Mouse (Mus musculus) T-helper 17 cell (primary cell): ENCODE measurements at regions not wholly inside any gene's neighbourhood (a gene's known extent, or its start where the extent isn't known, plus 50 kb on each side); places are given as distances from the start of the nearest gene placed in this dataset.

ENCODE experiments used
- in situ Hi-C, 2 experiments: fragments of 300-600 bp; cut with MboI, MseI; formaldehyde crosslinking; loops; 1 replicate in 1 of 2; 2 replicates in 1 of 2; pipeline ENCODE4 v1.15.1; 2025; ENCODE audit warnings: high pct_unique_total_duplicates in 2 of 2

DNA sequence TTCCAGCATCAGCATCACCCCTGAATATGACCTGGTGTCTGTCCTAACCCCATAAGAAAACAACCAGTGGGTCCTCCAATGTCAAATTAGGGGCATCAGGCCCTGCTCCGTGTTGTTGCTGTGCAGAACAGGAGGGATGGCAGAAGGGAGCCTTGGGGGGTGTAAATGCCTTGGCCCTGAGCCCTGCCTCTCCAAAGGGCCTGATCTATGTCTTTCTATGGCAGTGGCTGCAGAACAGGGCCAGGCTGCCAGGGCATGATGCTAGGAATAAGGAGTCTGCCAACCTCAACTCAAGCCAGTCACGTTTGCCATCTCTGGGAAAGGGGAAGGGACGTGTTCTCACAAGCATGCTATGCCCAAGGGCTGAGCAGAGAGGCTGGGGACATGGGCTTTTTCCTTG is 172.9 kb downstream of the Kcna5 start:
- in situ Hi-C loops, result no loop called here

DNA sequence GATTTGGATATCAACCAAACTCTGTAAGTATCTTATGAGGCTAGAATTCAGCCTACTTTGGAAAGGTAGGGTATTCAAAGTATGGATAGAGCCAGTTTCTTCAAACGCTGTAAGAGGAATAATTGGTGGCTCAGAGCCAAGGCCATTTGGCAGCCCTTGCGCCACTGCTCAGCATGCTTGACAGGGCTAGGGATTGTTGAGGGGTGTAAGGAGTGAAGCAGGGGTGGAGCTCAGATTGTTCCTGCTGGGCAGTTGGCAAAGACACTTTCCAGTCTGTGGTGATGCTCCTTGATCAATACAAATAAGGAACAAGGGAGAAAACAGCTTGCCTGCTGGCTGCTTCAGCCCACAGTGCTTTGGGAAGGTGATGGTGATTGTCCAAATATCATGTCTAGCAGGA is 181.9 kb downstream of the Kcna5 start:
- in situ Hi-C loops, result no loop called here

DNA sequence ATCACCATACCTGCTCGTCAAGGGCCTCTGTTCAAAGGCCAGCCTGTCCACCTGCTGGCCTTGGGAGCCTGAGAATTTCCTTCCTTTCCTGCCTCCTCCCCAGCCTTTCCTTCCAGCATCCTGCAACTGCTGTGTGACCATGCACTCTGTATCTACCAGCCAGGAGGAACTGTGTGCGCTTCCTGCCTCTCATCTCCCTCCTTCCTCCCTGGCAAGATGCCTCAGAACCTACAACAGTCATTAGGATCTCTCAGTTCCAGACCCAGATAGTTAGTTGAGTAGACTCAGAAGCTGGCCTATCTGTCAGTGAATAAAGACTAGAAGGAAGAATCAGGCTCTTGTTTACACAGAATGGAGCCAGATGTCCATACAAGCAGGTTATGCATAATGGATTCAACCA is 183.8 kb upstream of the Ntf3 start:
- in situ Hi-C loops, result no loop called here

DNA sequence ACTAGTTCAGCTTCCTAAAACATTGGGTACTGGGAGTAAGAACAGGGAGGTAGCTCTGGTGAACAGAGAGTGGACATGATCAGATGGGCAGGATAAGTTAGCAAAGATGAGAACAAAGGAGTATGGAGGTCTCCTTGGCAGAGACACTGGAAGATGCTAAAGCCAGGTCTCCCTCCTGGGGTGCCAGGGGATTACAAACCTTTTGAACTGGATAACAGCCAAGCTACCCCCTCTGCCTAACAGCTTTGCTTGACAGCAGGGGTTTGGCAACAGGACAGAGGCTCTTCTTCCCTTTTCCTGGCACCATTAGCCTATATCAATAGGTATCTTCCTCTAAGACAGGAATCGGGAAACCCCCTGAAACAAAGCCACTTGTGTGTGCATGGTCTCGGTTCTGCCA is 183.2 kb upstream of the Ntf3 start:
- in situ Hi-C loops, result no loop called here

DNA sequence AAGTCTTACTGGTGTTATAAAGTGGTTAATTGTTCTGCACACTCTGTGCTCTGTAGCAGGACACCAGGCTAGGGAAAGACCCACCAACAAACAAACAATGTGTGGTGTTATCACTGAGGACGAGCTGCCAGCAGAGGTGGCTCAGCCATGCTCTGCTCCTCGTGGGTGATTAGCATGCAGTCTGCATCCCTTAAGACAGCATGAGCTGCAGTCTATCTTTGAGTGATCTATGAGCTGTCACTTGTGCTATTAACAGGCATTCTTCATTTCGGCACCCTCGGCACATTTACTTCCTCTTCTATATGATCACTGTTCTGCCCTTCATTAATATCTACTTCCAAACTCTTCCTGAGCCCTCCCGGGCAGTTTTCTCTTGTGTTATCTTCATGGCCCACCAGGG is 178.5 kb upstream of the Ntf3 start:
- in situ Hi-C loops, result no loop called here

DNA sequence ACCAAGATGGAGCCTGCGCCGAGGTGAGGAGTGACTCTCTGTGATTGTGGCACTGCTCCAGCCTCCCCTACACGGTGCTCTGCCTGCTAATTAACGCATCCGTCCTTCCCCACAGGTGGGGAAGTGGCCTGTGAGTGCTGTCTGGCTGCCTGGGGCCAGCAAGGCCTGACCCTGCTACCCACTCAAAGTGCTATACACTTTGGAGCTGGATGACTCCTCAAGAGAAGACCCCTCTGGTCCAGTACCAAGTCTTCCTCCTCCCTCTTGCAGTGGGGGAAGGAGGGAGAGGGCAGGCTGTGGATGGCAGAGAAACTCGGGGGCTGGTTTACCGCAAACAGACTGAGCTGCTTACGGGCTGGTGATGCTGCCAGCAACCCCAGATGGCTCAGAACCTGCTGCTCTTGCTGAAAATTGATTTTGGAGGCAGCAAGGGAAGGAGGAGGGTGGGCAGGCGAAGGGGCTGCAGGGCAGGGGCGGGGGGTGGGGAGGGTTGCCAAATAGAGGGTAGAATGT is 173.4 kb upstream of the Ntf3 start:
- in situ Hi-C loops, result no loop called here

DNA sequence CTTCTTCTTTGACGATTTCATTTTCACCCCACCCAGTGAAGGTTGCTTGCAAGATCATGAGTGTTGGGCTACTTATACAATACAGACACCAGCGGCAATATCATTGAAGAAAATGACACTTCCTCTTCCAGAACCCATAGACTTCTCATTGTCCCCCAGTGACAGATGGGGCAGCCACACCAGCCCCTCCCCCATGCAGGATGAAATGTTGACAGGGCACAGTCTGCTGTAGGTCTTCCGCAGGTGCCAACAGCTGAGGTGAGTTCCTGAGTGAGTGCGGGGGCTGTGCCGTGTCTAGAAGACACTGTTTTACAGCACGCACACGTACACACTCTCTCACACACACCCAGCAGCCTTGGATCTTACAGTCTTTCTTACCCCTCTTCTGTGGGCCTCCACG is 171.0 kb upstream of the Ntf3 start:
- in situ Hi-C loops, result no loop called here

DNA sequence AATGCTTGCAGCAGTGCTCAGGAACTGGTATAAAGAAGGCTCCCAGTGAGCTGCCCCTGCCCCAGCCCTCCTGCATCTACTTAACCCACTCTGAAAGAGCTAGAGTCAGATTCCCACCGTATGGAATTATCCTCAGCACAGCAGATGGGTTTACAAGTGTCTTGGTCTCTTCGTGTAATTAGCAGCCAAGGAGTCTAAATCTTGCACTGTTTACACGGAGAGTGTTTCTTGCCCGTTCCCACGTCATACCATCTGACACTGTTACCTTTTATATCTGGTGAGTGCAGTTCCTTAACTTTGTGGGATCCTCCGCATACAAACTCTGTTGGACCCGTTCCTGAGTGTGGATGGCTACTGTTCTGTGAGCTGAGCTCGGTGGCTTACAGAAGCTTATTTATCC is 167.5 kb upstream of the Ntf3 start:
- in situ Hi-C loops, result no loop called here

DNA sequence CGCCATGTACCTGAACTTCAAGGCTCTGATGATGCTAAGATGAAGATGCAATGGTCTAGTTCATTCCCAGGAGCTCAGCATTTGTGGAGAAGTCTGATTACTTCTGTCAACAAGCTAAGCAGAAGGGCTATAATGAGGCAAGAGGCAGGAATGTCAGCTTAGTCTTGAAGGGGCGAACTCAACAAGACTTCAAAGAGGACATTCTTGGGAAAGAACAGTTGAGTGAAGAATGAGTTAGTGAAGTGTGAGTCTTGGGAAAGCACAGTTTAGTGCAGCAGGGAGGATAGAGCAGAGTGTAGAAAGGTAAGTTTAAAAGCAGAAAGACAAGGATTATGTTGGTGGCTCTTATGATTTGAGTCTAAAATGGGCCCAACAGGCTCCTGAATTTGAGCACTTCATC is 160.5 kb upstream of the Ntf3 start:
- in situ Hi-C loops, result no loop called here

DNA sequence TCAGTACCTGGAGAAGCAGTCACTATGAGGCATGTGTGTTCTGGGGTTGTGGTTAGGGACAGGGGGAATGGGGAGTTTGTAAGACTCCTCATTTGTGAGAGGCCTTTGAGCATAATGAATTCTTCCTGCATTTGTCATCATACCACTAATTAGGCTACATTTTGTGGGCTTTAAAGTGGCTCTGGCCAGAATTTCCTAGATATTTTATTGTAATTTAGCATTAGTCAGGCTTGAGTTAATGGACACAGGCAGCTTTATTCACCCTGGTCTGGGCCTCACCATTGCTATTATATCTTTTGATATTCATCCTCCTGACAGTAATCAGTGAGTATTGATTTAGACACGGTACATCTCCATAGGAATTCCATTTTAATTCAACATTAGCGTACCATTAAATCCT is 151.8 kb upstream of the Ntf3 start:
- in situ Hi-C loops, result no loop called here

DNA sequence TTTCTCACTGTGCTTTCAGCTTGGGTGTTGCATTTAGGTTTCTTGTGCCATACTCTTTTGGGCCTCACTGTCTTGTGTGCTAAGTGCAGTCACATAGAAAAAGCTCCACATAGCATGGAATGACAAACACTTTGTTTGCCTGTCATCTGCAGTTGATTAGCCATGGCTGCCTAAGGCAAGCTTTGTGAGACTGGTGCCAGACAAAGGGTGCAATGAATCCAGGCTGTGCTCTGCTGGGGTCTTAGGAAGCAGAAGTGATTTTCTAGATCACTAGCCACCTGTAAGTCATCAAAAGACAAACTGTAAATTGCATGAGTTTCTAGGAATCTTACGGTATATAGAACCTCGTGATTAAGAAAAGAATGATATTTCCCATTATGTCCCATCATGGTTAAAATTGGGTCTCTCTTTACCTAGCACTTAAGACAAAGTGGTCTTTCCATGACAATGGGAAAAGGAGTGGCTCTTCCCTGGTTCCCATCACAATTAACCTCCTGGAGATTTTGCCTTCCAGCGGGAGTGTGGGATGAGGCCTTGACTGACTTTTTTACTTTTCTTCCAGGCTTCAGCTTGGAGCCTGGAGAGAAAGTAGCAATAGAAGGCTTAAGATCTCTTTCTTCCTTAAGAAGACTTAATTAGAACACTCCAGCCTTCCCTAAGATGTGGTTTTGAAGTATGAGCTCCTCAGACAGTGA is 144.2 kb upstream of the Ntf3 start:
- in situ Hi-C loops, result no loop called here

DNA sequence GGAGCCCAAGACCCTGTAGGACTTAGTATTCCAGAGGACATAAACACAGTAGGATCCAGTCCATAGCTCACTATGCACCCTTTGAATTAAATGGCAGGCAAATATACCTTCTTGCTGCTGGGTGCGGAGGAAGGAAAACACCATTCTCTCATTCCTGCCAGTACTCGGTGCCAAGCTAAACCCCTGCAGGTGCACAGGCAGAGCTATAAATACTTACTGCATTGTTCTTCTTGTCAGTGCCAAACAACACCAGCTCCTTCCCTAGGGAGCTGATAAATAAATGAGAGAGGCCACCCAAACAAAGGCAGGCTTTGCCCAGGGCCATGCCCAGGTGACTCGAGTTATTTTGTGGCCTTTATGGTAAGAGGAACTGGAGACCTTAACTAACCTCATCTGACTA is 136.4 kb upstream of the Ntf3 start:
- in situ Hi-C loops, result no loop called here

DNA sequence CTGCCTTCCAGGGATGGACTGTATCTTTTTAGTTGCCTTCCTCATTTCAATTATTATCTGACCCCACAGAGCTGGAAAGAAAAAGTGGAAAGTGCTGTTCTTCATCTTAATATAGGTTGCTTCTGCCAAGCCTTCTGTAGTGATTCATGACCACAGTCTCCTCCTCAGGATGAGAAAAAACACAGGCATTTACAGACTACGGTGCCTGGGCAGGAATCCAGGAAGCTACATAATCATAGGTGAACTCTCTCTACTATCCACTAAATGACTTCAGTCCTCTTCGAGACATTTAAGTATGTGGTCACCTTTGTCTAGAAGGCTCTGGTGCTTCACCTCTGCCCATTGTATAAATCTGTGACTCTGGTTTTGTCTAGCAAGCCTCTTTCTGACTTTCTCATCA is 124.9 kb upstream of the Ntf3 start:
- in situ Hi-C loops, result no loop called here

DNA sequence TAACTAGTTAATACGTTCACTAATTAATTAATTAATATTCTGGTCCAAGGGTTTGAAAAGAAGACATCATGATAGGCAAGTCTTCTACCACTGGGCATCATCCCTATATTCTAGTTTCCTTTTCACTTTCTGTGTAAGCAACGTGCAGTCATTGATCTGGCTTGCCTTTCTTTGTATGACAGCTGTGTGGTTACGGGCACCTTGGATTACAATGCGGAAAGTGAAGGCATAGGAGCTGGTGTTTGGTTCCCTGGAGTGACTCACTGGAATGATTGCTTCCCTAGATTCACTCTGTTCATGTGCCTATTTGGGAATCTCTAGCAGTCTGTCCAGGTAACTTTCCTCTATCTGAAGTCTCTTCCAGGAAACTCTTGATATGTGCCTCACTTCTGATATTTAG is 120.5 kb upstream of the Ntf3 start:
- in situ Hi-C loops, result no loop called here

DNA sequence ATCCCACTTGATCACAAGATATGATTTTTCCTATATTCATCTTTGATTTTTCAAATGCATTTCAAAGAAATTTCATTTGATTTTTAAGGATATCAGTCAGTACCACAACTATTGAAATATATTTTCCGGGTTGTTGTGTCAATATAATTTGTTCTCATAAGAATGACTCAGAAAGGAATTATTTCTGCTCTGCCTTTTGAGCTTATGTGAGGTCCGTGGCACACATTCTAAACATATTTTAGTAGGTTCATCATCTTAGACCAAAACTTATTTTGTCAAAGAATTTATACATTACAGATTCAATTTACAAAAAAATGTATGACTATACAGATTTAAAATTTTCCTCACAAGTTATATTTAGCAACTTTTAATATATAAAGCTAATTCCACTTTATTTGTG is 119.5 kb upstream of the Ntf3 start:
- in situ Hi-C loops, result no loop called here

DNA sequence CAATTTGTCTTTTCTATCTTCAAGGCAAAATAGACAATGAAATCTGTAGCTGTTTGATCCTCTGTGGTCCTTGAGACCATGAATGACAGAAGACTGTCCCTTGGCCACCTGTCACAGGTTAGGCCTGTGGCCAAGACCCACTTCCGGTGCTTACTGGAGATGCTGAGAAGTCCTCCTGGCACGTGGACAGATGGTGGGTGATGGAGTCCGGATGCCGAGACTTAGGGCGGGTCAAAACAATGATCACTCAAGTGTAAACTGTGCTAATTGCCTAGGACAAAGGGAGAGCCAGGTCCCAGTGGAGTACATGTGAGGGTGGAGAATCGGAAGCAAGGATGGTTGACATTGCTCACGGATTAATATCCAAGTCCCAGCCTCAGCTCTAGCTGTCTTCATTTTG is 117.7 kb upstream of the Ntf3 start:
- in situ Hi-C loops, result no loop called here

DNA sequence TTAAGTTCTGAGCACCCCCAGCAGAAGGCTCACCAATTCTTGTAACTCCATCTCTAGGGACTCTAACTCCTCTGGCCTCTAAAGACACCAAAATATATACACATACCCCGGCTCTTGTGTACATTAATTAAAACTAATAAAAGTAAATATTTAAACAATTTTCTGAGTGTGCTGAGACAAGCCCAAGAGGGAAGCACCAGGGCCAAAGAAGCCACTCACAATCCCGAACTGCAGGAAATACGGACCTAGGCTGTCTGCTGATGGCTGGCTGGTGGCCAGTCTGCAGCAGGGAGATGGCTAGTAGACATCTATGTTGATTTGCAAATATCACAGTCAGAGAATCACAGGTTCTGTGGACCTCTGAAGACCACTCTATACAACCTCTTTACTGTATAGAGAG is 113.6 kb upstream of the Ntf3 start:
- in situ Hi-C loops, result no loop called here

DNA sequence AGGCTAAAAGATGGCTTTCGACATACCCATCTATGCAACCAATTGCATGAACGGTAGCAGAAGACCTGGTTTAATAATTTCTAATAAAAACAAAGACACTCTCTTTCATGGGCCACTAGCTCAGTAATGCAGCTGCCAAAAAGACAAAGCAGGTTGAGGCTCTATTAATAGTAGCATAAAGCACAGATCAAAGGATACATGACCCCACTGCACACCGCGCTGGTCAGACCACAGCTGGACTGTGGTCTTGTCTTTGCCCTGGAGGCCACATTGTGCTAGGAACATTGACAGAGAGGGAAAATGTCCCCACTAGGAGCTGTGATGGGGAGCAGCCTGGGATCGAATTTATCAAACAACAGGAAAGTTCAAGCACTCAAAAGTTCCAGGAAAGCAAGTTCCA is 79.3 kb upstream of the Ntf3 start:
- in situ Hi-C loops, result no loop called here

DNA sequence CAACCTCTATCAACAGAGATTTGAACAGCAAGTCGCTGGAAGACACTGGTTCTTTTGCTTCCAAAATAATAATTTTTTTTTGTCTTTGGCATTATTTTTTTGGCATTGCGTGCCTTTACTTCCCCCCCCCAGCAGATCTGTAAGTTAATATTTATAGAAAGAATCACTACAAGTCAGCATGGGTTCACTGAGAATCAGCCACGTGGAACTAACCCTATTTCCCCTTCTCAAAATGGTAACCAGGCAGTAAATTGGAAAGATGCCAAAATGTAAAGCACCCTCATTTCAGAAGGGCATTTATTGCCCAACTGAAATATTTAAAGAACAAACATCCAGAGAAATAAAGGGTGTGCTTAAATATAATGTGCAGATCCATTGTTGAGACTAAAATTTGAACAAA is 78.7 kb upstream of the Ntf3 start:
- in situ Hi-C loops, result no loop called here

DNA sequence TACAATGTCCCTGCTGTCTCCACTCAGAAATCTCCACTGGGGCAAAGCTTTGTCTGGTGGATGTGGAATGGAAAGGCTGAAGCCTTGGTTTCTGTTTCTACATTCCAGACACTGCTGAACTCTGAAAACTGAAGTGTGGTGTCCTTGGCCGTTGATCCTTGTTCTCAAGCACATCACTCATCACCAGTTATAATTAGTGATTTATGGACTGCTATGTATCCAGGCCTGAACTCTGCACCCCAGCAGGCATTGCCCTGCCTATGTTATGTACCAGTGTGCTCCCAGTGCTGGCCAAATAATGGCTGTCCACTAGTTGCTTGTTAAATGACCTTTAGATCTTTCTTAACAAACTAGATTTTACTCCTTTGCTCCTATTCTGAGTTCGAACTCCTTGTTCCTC is 75.6 kb upstream of the Ntf3 start:
- in situ Hi-C loops, result no loop called here

DNA sequence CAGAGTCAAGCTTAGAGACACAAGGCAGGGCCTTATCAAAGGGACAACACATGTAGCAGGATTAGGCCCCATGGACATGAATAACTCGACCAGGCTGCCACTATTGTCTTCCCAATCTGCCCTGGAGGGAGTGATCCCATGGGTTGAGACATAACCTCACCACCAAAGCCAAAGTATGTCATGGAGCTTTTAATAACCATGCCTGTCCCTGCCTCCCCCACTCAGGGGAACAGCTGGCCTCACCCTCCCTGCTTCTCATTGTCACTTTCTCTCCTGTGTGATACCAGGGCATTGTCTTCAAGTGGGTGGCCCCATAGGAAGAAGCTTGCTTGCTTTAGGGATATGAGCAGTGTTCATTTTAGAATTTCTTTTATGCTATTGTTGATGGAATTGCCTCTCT is 73.5 kb upstream of the Ntf3 start:
- in situ Hi-C loops, result no loop called here
